Mouse (Mus musculus): ENCODE measurements around the gene Twistnb. TPM values are rescaled to one million over a fixed set of nuclear protein-coding genes. Genes with fewer than 3 reads are reported as not detected.

The Twistnb gene
- polyA plus RNA-seq, 1 experiment from 2014 or later, result 32.6 TPM

DNA sequence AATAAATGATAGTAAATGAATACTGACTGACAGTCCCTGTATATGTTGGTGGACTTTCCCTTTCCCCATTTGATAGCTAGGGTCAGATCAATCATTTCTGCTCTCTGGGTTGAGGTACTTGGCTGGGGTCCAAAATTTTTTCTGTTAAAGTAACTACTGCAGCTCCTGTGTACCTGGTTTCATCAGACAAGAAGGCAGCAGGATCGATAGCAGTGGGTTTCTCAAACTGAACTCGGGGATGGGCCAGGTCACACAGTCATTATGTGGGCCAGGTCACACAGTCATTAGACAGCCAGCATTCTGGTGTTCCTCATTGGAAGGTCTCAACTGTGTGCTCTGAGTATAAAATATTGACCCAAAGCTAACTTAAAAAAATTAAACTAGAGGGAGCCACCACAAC is 1.7 kb upstream of the Twistnb start:
- no peaks in the 10 kb centered on the region for H3K9me3 ChIP-seq (replicated peaks)
- H3K4me2 ChIP-seq, result no peak overlapping the region
- H3K4me1 ChIP-seq (replicated peaks), result peaks cover 7% of the 10 kb centered on the region
- no peak overlapping the region for H3K27ac ChIP-seq
- peaks cover 5% of the 10 kb centered on the region for H3K27me3 ChIP-seq
- no peak overlapping the region for H3K4me3 ChIP-seq
- H3K36me3 ChIP-seq, result no peaks in the 10 kb centered on the region
- H3K9ac ChIP-seq, result no peak overlapping the region
- ATAC-seq (replicated peaks; ENCODE audit: insufficient number of reproducible peaks, insufficient read depth, low FRiP score, low read depth), result no peak
- WGBS, result 65% methylated on average over 2 of the region's 2 CpGs

DNA sequence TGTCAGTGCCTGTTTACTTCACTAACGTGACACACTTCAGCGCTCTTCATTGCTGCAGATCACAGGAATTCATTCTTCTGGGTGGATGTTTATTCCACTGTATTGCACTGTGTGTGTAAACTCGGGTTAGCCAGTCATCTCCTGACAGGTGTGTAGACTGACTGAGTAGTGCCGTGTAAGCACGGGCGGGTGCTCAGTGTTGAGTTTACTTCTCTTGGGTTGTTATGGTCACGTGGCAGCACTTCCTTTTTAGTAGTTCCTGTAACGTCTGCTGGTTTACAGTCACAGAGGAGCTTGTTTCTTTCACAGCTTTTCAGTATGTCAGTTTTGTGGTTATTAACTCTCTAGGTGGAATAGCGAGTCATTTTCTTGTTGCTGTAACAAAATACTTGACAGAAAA is 4.4 kb downstream of the Twistnb start:
- no peak for ATAC-seq (replicated peaks; ENCODE audit: insufficient number of reproducible peaks, insufficient read depth, low FRiP score, low read depth)
- Histone ChIP-seq H3K4me3 (no peak overlapping the region), H3K27ac (no peak overlapping the region), H3K9ac (no peak overlapping the region), H3K4me1 (replicated peaks) (peaks cover 7% of the 10 kb centered on the region), H3K36me3 (peaks cover 12% of the 10 kb centered on the region; the same call in 1 of the 2 replicates), H3K27me3 (no peaks in the 10 kb centered on the region), H3K9me3 (replicated peaks) (no peaks in the 10 kb centered on the region), H3K4me2 (no peak overlapping the region)
- 79% methylated on average over 9 of the region's 9 CpGs for WGBS

DNA sequence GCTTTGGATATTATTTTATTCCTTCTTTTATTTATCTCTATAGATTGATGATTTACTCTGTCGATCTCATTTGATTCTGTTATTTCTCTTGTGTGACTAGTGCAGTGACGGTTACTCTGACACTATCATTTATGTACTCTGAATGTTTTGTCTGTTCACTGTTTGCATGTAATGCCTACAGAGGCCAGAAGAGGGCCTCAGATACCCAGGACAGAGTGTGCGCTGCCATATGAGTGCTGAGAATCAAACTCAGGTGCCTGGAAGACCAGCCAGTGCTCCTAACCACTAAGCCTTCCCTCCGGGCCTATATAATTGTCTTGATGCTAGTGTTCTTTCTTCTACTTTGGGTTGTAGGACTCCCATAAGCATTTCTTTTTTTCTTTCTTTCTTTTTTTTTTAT is 5.3 kb downstream of the Twistnb start:
- peaks cover 5% of the 10 kb centered on the region for H3K4me1 ChIP-seq (replicated peaks)
- H3K4me2 ChIP-seq, result no peak overlapping the region
- no peaks in the 10 kb centered on the region for H3K27me3 ChIP-seq
- no peak overlapping the region for H3K27ac ChIP-seq
- WGBS, result 94% methylated on average over 4 of the region's 4 CpGs
- no peak for ATAC-seq (replicated peaks; ENCODE audit: insufficient number of reproducible peaks, insufficient read depth, low FRiP score, low read depth)
- no peak overlapping the region for H3K4me3 ChIP-seq
- no peak overlapping the region for H3K9ac ChIP-seq
- peaks cover 18% of the 10 kb centered on the region for H3K36me3 ChIP-seq
- H3K9me3 ChIP-seq (replicated peaks), result no peaks in the 10 kb centered on the region

- no peak overlapping the region for H3K4me2 ChIP-seq
- H3K27ac ChIP-seq, result no peak overlapping the region
- H3K4me1 ChIP-seq (replicated peaks), result no peaks in the 10 kb centered on the region
- WGBS, result 65% methylated on average over 7 of the region's 7 CpGs
- no peaks in the 10 kb centered on the region for H3K9me3 ChIP-seq (replicated peaks)
- no peaks in the 10 kb centered on the region for H3K27me3 ChIP-seq
- H3K4me3 ChIP-seq, result no peak overlapping the region
- no peaks in the 10 kb centered on the region for H3K36me3 ChIP-seq
- H3K9ac ChIP-seq, result no peak overlapping the region
- ATAC-seq (replicated peaks; ENCODE audit: insufficient number of reproducible peaks, insufficient read depth, low FRiP score, low read depth), result no peak
These were observed 26.0 kb downstream of the Twistnb start for GRCm38 (mm10) chr12:33455418-33455817.

DNA sequence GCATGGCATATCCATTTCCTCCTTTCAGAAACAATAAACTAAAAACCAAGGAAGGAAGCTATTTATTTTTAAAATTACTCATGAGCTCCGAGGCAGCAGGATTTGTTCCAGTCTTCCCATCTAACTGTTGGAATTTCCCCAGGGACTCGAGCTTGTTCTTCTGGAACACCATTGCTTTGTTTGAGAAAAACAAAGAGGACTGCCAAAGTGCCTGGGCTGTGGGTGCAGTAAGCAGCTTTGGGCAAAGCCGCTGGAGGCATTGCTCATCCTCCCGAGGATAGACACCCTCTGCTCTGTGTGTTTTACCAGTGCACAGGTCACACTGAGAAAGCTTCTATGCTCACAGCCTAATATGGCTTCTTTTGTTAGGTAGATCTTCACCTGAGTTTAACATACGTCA is 26.8 kb downstream of the Twistnb start:
- Histone ChIP-seq H3K4me2 (no peak overlapping the region), H3K27me3 (no peaks in the 10 kb centered on the region), H3K9ac (no peak overlapping the region), H3K27ac (no peak overlapping the region), H3K36me3 (no peaks in the 10 kb centered on the region), H3K9me3 (replicated peaks) (no peaks in the 10 kb centered on the region), H3K4me3 (no peak overlapping the region), H3K4me1 (replicated peaks) (no peaks in the 10 kb centered on the region)
- 44% methylated on average over 5 of the region's 5 CpGs for WGBS
- no peak for ATAC-seq (replicated peaks; ENCODE audit: insufficient number of reproducible peaks, insufficient read depth, low FRiP score, low read depth)

DNA sequence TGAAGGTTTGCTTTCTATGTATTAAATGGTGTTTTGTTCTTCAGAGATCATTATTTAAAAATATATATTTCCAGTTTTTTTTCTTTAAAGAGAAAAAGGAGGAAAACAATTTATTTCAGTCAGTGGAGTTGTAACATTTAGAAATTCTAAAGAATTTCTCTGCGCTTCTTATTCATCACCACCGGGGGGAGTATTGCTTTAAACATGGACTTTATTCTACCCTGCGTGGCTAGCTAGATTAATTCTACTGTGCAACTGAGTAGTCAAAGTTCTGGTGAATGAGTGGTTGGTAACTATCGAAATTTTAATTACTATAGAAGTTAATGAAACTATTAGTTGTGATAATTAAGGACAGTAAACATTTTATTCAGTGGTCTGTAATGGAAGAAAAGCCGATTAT is 51.5 kb downstream of the Twistnb start:
- no peaks in the 10 kb centered on the region for H3K36me3 ChIP-seq
- no peak overlapping the region for H3K4me2 ChIP-seq
- 25% methylated on average over 5 of the region's 5 CpGs for WGBS
- ATAC-seq (replicated peaks; ENCODE audit: insufficient number of reproducible peaks, insufficient read depth, low FRiP score, low read depth), result no peak
- H3K27ac ChIP-seq, result no peak overlapping the region
- no peaks in the 10 kb centered on the region for H3K4me1 ChIP-seq (replicated peaks)
- H3K9ac ChIP-seq, result no peak overlapping the region
- H3K4me3 ChIP-seq, result no peak overlapping the region
- H3K9me3 ChIP-seq (replicated peaks), result no peaks in the 10 kb centered on the region
- H3K27me3 ChIP-seq, result no peaks in the 10 kb centered on the region

DNA sequence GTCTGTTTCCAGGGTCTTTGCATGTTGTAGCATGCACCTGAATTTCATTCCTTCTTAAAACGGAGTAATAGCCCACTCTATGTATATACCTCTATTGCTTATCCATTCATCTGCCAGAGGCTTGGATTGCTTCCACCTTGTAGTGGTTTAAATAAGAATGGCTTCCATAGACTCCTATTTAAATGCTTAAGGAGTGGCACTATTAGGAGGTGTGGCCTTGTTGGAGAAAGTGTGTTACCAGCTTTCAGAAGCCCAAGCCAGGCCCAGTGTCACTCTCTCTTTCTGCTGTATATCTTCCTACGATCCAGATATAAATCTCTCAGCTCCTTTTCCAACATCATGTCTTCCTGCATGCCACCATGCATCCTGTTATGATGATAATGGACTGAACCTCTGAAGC is 53.5 kb downstream of the Twistnb start:
- H3K4me3 ChIP-seq, result no peak overlapping the region
- no peak for ATAC-seq (replicated peaks; ENCODE audit: insufficient number of reproducible peaks, insufficient read depth, low FRiP score, low read depth)
- 80% methylated on average over 2 of the region's 2 CpGs for WGBS
- no peaks in the 10 kb centered on the region for H3K9me3 ChIP-seq (replicated peaks)
- H3K4me1 ChIP-seq (replicated peaks), result no peaks in the 10 kb centered on the region
- H3K9ac ChIP-seq, result no peak overlapping the region
- no peaks in the 10 kb centered on the region for H3K27me3 ChIP-seq
- H3K27ac ChIP-seq, result no peak overlapping the region
- no peak overlapping the region for H3K4me2 ChIP-seq
- H3K36me3 ChIP-seq, result no peaks in the 10 kb centered on the region

Other genes starting within 250 kb of the Twistnb start
- gene Efcab10, start 34.8 kb upstream of the Twistnb start, polyA plus RNA-seq (2015; fragmentation: Nextera tagmentation; extraction: Ambion mirVana), result 0.26 and 0.44 TPM in 2 replicates

Data from heart, embryonic 15.5 days (tissue).